Mouse (Mus musculus) liver, adult (tissue): ENCODE data around the gene Gnas.

Experiments used
- GATA4 ChIP-seq: IDR thresholded peaks from 2 replicates; pipeline ENCODE4 v1.6.1; 2014; ENCODE audit warnings: mild to moderate bottlenecking, low read length; ENCODE audit not compliant: insufficient replicate concordance

Gene Gnas

GRCm38 (mm10) chr2:174287921-174288320, 3.8 kb downstream of the Gnas start:
- no peak for TF ChIP-seq GATA4

GRCm38 (mm10) chr2:174288673-174289430, 4.7 kb downstream of the Gnas start:
- TF ChIP-seq GATA4 = no peak

GRCm38 (mm10) chr2:174291029-174291661, 7.0 kb downstream of the Gnas start:
- TF ChIP-seq GATA4 = no peak

DNA sequence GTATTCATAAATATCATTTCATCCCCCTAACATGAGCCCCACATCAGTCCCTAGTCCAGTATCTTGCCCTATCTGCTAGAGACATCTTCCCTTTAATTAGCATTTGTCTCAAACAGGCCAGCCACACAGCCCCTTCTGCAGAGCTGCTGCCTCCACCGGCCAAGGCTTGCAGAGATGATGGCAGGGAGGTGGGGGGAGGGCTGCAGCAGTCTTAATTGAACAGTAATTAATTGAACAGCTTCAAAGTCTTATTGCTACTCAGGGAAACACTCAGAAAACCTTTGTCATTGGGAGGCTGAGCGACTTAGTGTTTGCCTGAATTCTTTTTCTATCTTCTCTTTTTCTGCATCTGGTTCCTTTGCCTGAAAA, 7.5 kb downstream of the Gnas start:
- no peak for TF ChIP-seq GATA4

- no peak for TF ChIP-seq GATA4
Measured at GRCm38 (mm10) chr2:174294457-174294856, 10.3 kb downstream of the Gnas start.

DNA sequence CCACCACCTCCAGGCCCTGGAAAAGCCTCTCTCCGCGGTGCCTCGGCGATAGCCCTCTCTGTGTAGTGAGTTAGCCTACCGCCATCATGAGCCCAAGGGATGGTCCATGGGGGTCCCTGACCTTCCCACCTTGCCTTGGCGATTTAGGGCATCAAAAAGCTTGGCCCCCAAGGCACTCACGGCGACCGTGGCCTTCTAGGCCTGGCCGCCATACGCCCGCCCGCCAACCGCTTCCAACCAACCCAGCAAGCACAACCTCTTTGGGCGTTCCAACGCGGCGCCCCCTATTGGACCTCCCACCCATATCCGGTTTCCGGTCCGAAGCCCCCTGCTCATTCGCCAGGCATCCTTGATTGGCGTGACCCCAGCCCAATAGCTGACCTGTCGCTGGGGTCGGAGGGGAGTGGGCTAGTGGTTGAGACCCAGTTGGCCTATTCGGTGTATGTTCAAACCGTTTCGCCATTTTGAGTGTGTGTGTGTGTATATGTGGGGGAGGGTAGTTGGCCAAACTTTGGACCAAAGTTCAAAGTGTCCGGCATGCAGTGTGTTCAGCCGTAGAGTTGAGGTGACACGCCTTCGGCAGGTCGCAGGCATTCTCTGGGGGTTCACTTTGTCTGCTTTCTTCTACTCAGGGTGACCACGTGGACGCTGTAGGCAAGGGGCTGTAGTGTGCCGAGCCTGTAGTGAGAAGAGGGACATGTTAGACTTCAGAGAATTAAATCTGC, 11.2 kb downstream of the Gnas start:
- no peak for TF ChIP-seq GATA4

GRCm38 (mm10) chr2:174295900-174296465, 11.9 kb downstream of the Gnas start:
- TF ChIP-seq GATA4 = no peak

DNA sequence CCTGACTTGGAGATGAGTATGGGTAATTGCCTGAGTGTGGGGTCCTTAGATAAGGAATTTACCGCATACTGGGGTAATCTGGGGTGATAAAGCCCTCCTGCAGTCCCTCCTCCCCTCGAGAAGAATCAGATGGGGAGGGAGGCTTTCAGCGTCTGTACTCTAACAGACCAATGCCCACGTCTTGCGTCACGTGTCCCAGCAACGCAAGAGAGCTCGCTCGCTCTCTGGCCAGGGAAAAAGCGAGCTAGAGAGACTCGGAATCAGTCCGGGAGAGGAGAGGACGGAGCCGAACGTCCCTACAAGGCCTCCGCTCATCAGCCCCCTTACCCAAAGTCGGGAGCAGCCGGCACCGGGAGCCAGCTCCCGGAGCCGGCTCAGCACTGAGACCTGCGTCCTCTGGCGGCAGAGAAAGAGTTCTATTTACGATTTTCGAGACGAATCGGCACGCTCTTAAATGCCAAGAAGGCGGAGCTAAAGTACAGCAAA, 13.0 kb downstream of the Gnas start:
- no peak for TF ChIP-seq GATA4

- TF ChIP-seq GATA4 = no peak
Measured at GRCm38 (mm10) chr2:174297851-174298250, 13.7 kb downstream of the Gnas start.

DNA sequence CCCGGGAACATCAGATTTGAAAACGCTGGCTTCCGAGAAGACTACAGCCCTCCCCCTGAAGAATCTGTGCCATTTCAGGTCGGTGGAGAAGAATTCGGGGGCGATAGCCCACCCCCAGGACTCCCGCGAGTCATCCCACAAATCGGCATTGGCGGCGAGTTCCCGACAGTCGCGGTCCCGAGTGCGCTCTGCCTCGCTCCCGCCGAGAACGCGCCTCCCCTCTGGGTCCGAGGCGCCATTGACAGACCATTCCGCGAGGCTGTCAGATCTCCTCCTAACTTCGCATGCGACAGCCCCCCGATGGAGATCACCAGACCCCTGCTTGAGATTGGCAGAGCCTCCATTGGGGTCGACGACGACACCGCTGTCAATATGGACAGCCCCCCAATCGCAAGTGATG, 14.4 kb downstream of the Gnas start:
- TF ChIP-seq GATA4 = no peak

- TF ChIP-seq GATA4 = no peak
Measured at GRCm38 (mm10) chr2:174299091-174299770, 15.1 kb downstream of the Gnas start.

GRCm38 (mm10) chr2:174299771-174300160, 15.6 kb downstream of the Gnas start:
- no peak for TF ChIP-seq GATA4

DNA sequence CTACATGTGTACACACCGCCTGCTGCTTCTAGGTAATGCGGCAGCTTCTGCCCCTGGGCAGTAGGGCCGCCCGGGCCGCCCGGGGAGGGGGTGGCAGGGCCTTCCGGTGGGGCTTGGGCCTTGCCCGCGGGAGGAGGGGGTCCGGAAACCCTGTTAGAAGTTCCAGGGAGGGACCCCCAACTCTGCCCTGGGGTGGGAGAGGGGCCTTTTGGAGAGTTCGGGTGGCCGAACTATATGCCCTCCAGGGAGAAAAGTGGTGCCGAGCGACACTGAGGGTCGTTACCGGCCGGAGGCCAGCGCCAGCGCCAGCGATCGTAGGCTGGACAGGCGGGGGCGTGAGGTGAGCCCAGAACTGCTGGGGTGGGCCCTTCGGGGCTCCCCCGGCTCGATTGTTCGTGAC, 16.1 kb downstream of the Gnas start:
- no peak for TF ChIP-seq GATA4

DNA sequence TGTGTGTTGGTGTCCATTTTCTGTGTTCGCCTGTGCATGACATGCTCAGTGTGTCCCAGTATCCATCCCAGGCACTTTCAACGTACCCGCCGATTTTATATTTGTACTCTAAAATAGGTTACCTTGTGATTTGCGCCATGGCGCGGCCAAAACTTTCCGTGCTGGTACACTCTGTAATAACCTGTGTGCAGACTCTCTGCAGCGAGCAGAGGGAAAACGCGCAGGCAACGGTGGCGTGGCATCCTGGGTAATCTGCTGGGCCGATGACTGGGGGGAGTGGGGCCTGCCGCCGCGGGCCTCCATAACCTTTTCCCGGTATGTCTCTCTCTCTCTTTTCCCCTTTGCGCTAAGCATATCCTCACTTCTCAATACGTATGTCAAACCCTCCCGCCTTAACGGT, 16.5 kb downstream of the Gnas start:
- TF ChIP-seq GATA4 = no peak

- TF ChIP-seq GATA4 = no peak
Measured at GRCm38 (mm10) chr2:174302526-174302925, 18.4 kb downstream of the Gnas start.

GRCm38 (mm10) chr2:174305646-174306045, 21.5 kb downstream of the Gnas start:
- TF ChIP-seq GATA4 = no peak

- TF ChIP-seq GATA4 = no peak
Measured at GRCm38 (mm10) chr2:174307903-174308302, 23.8 kb downstream of the Gnas start.
